Mouse (Mus musculus): Measurements from ENCODE around the gene Leprot. TPM values are rescaled to one million over a fixed set of nuclear protein-coding genes. Genes with fewer than 3 reads are reported as not detected.

The Leprot gene
- polyA plus RNA-seq, 1 experiment from 2014 or later = 84.7 TPM

DNA sequence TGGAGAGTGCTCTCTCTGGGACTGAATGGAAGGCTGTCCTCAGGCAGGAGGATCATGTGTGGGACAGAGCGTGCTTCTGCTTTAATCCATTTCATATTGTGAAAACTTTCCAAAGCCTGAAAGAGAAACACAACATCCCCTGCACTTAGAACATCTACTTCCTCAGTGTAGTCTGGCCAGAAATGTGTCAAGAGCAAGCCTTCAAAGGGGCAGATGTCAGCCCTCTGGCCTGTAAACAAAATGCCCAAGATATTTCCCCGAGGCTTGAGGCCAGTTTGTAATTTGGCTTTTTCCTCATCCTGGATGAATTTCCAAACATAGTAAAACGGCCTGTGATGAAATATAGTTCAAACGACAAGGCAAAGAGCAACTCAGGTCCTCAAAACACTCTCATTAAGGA, 28.2 kb downstream of the Leprot start:
- Histone ChIP-seq H3K27me3 (ENCODE audit: control insufficient read depth, insufficient read depth, low read length) (no peaks in the 10 kb centered on the region), H3K9ac (no peak overlapping the region), H3K9me3 (ENCODE audit: control insufficient read depth, low read length) (no peaks in the 10 kb centered on the region), H3K4me2 (replicated peaks) (no peak overlapping the region), H3K4me1 (replicated peaks; ENCODE audit: control insufficient read depth, insufficient read depth, low read length) (no peaks in the 10 kb centered on the region), H3K27ac (no peak overlapping the region), H3K4me3 (replicated peaks; ENCODE audit: low read length) (no peak overlapping the region), H3K36me3 (replicated peaks; ENCODE audit: control insufficient read depth, insufficient read depth) (no peaks in the 10 kb centered on the region)
- no peak for DNase-seq (ENCODE audit: low spot score)
- WGBS = 82% methylated on average over 4 of the region's 4 CpGs
- ATAC-seq (ENCODE audit: low FRiP score) = no peak

DNA sequence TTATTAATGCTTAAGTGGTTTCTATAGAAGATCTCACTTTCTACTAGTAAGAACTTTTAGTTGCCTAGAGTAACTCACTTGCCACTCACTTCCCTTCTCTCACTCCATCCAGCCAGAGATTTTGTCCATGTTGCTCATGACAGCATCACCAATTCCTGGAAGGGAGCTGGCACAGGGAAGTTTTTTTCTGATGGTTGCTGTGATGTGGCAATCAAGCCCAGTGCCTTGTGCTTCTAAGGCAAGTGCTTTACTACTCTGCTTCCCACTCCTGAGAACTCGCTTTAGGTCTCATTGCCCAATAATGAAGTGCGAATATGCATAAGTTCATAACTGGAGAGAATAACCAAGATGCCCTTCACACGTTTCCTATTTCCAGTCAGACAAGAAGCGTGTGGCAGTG, 35.1 kb downstream of the Leprot start:
- Histone ChIP-seq H3K4me3 (replicated peaks; ENCODE audit: low read length) (no peak overlapping the region), H3K9ac (no peak overlapping the region), H3K4me2 (replicated peaks) (no peak overlapping the region), H3K27ac (no peak overlapping the region), H3K36me3 (replicated peaks; ENCODE audit: control insufficient read depth, insufficient read depth) (no peaks in the 10 kb centered on the region), H3K4me1 (replicated peaks; ENCODE audit: control insufficient read depth, insufficient read depth, low read length) (no peaks in the 10 kb centered on the region), H3K9me3 (ENCODE audit: control insufficient read depth, low read length) (no peaks in the 10 kb centered on the region), H3K27me3 (ENCODE audit: control insufficient read depth, insufficient read depth, low read length) (no peaks in the 10 kb centered on the region)
- DNase-seq (ENCODE audit: low spot score) (no peak), ATAC-seq (ENCODE audit: low FRiP score) (no peak)
- 94% methylated on average over 4 of the region's 4 CpGs for WGBS

DNA sequence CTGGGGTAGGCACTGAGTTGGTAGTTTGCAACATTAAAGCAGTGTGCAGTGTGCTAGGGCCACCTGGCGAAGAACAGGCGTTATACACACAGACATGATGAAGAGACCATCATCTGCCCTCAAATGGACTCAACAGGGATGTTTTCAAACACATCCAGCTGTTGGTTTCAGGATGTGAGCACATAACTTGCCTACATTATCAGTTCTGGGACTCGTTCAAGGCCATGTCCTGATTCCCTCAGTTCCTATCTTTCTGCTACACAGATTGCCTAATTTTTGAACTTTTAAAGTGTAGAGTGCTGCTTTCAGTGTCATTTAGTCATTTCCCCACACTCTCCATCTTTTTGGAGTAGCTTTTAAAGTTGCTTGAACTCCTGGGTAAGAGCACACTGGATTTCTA, 35.6 kb downstream of the Leprot start:
- Histone ChIP-seq H3K36me3 (replicated peaks; ENCODE audit: control insufficient read depth, insufficient read depth) (no peaks in the 10 kb centered on the region), H3K4me1 (replicated peaks; ENCODE audit: control insufficient read depth, insufficient read depth, low read length) (no peaks in the 10 kb centered on the region), H3K27ac (no peak overlapping the region), H3K9me3 (ENCODE audit: control insufficient read depth, low read length) (no peaks in the 10 kb centered on the region), H3K27me3 (ENCODE audit: control insufficient read depth, insufficient read depth, low read length) (no peaks in the 10 kb centered on the region), H3K9ac (no peak overlapping the region), H3K4me3 (replicated peaks; ENCODE audit: low read length) (no peak overlapping the region), H3K4me2 (replicated peaks) (no peak overlapping the region)
- DNase-seq (ENCODE audit: low spot score) = no peak
- 93% methylated on average over 3 of the region's 3 CpGs for WGBS
- ATAC-seq (ENCODE audit: low FRiP score) = no peak

DNA sequence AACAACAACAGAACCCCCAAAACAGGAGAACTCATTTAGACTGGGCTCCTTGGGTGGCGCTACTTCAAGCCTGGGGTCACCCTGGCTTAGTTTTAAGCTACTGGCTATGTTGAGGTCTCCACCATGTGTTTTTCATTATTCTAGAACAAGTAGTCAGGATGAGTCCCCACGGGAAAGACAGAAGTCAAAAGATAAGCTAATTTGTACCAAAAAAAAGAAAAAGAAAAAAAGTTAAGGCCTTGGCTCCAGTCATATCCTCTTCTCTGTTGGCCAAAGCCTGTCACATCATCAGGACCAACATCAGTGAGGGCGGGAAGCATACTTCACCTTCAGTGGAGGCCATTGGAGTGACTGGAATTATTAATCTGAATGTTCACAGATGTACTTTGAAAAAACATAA, 37.3 kb downstream of the Leprot start:
- no peaks in the 10 kb centered on the region for H3K27me3 ChIP-seq (ENCODE audit: control insufficient read depth, insufficient read depth, low read length)
- no peaks in the 10 kb centered on the region for H3K4me1 ChIP-seq (replicated peaks; ENCODE audit: control insufficient read depth, insufficient read depth, low read length)
- H3K4me3 ChIP-seq (replicated peaks; ENCODE audit: low read length) = no peak overlapping the region
- no peaks in the 10 kb centered on the region for H3K9me3 ChIP-seq (ENCODE audit: control insufficient read depth, low read length)
- DNase-seq (ENCODE audit: low spot score) (no peak), ATAC-seq (ENCODE audit: low FRiP score) (no peak)
- WGBS = 86% methylated on average over 3 of the region's 3 CpGs
- H3K27ac ChIP-seq = no peak overlapping the region
- H3K36me3 ChIP-seq (replicated peaks; ENCODE audit: control insufficient read depth, insufficient read depth) = no peaks in the 10 kb centered on the region
- no peak overlapping the region for H3K4me2 ChIP-seq (replicated peaks)
- no peak overlapping the region for H3K9ac ChIP-seq

DNA sequence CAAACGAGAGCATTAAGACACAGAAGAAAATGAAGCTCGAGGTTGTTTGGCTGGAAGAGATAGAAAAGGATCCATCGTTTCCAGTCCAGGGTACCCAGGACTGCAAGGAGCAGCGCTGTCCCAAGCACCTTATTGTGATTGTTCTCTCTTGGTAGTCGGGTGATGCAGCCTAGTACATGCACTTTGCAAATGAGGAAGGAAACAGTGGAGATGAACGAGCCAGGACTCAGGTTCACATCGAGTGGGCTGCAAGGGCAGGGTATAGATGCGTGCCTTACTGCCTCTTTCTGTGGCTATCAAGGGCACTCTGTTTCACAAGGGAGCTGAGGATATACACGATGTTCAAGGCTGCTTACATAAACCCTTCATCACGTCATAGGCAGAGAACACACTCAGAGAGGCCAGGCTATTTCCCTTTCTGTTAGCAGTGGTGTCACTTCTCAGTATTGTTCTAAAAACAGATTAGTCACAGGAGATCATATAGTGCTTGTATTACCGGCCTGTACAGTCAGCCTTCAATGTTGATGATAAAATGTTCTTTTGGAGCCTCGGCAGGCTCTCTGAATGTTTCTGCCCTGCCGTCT, 38.8 kb downstream of the Leprot start:
- Histone ChIP-seq H3K9me3 (ENCODE audit: control insufficient read depth, low read length) (no peaks in the 10 kb centered on the region), H3K36me3 (replicated peaks; ENCODE audit: control insufficient read depth, insufficient read depth) (no peaks in the 10 kb centered on the region), H3K27ac (no peak overlapping the region), H3K4me1 (replicated peaks; ENCODE audit: control insufficient read depth, insufficient read depth, low read length) (no peaks in the 10 kb centered on the region), H3K9ac (no peak overlapping the region), H3K27me3 (ENCODE audit: control insufficient read depth, insufficient read depth, low read length) (no peaks in the 10 kb centered on the region), H3K4me2 (replicated peaks) (no peak overlapping the region), H3K4me3 (replicated peaks; ENCODE audit: low read length) (no peak overlapping the region)
- no peak for DNase-seq (ENCODE audit: low spot score)
- ATAC-seq (ENCODE audit: low FRiP score) = no peak
- WGBS = 83% methylated on average over 13 of the region's 13 CpGs

DNA sequence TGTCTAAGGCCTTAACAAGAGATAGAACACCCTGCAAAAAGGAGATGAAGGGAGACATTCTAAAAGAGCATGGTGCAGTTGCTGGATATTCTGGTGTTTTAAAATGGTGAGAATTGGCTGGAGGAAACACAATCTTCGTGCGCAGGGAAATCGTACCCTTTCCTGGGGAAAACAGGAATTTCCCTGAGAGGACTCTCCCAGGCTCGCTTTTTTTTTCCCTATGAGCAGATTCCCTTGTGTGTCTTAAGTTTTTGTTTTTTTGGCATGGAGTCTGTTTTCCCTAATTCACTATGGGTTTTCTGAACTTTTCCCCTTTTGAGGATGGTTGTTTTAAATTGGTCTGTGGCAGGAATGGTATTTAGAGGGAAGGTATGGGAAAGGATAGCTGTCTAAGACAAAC, 41.7 kb downstream of the Leprot start:
- WGBS = 94% methylated on average over 4 of the region's 4 CpGs
- ATAC-seq (ENCODE audit: low FRiP score) = no peak
- no peak overlapping the region for H3K4me3 ChIP-seq (replicated peaks; ENCODE audit: low read length)

DNA sequence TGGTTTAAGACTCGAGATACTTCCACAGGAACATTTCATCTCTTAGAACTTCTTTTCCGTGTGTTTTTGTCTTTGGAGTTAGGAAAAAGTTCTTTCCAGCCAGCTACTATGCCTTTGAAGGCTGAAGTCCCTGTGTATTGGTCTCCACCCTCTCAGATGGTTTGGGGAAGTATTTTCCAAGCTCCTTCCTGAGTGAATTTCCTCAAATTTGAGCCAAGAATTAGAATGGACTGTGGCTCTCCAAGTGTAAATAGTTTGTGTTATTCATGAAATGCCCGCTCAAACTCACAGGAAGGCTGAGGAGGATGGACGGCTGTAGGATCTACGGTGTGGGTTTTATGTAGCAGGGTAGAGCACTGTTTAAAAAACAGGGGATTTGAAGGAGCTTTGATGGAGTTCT, 42.1 kb downstream of the Leprot start:
- Histone ChIP-seq H3K4me3 (replicated peaks; ENCODE audit: low read length) (no peak overlapping the region), H3K27me3 (ENCODE audit: control insufficient read depth, insufficient read depth, low read length) (no peaks in the 10 kb centered on the region), H3K4me2 (replicated peaks) (no peak overlapping the region), H3K4me1 (replicated peaks; ENCODE audit: control insufficient read depth, insufficient read depth, low read length) (no peaks in the 10 kb centered on the region), H3K9ac (no peak overlapping the region), H3K9me3 (ENCODE audit: control insufficient read depth, low read length) (no peaks in the 10 kb centered on the region), H3K36me3 (replicated peaks; ENCODE audit: control insufficient read depth, insufficient read depth) (no peaks in the 10 kb centered on the region), H3K27ac (no peak overlapping the region)
- WGBS = 87% methylated on average over 5 of the region's 5 CpGs
- ATAC-seq (ENCODE audit: low FRiP score) (no peak), DNase-seq (ENCODE audit: low spot score) (no peak)

More for the DNA sequence above, 41.7 kb downstream of the Leprot start:
- Histone ChIP-seq H3K9me3 (ENCODE audit: control insufficient read depth, low read length) (no peaks in the 10 kb centered on the region), H3K36me3 (replicated peaks; ENCODE audit: control insufficient read depth, insufficient read depth) (no peaks in the 10 kb centered on the region), H3K27me3 (ENCODE audit: control insufficient read depth, insufficient read depth, low read length) (no peaks in the 10 kb centered on the region), H3K27ac (no peak overlapping the region), H3K9ac (no peak overlapping the region), H3K4me2 (replicated peaks) (no peak overlapping the region), H3K4me1 (replicated peaks; ENCODE audit: control insufficient read depth, insufficient read depth, low read length) (no peaks in the 10 kb centered on the region)
- DNase-seq (ENCODE audit: low spot score) = no peak

DNA sequence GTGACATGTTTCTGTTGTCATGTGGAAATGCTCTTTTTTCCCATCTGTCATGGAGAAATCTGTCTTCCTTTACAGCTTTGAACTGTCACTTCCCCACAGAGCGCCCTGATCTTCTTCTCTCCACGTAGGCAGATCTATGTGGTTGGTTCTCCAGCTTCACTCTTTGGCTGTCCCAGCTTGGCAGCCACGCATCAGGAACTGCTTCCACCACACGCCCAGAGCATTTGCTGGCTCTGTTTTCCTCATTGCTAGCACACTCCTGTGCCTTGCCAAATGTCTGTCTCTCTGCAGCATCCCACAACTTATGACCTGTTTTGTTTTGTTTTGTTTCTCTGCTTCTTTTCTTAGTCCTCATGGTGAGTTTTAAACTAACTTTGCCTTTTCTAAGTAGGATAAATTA, 45.4 kb downstream of the Leprot start:
- 77% methylated on average over 4 of the region's 4 CpGs for WGBS
- Histone ChIP-seq H3K4me3 (replicated peaks; ENCODE audit: low read length) (no peak overlapping the region), H3K36me3 (replicated peaks; ENCODE audit: control insufficient read depth, insufficient read depth) (no peaks in the 10 kb centered on the region), H3K4me1 (replicated peaks; ENCODE audit: control insufficient read depth, insufficient read depth, low read length) (no peaks in the 10 kb centered on the region), H3K9ac (no peak overlapping the region), H3K4me2 (replicated peaks) (no peak overlapping the region), H3K9me3 (ENCODE audit: control insufficient read depth, low read length) (no peaks in the 10 kb centered on the region), H3K27me3 (ENCODE audit: control insufficient read depth, insufficient read depth, low read length) (no peaks in the 10 kb centered on the region), H3K27ac (no peak overlapping the region)
- no peak for DNase-seq (ENCODE audit: low spot score)
- no peak for ATAC-seq (ENCODE audit: low FRiP score)

DNA sequence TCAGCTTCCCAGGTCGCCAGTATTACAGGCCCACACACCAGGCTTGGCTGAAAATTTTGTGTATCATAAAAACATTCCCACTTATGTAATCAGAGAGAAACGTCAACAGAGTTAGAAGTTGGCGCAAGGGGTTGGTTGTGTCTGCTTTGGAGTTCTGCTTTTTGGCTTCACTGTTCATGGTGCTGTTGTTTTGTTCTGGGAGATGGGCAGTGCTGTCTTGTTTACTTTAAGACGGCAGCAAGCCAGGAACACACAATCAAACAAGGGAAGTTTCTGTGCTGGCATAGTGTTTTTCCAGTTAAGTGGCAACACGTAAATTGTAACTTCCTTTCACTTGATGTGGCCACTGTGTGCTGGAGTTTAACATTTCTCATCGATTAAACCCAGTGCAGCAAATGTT, 47.0 kb downstream of the Leprot start:
- no peak overlapping the region for H3K4me2 ChIP-seq (replicated peaks)
- WGBS = 76% methylated on average over 6 of the region's 6 CpGs
- no peak for DNase-seq (ENCODE audit: low spot score)
- H3K36me3 ChIP-seq (replicated peaks; ENCODE audit: control insufficient read depth, insufficient read depth) = no peaks in the 10 kb centered on the region
- no peaks in the 10 kb centered on the region for H3K4me1 ChIP-seq (replicated peaks; ENCODE audit: control insufficient read depth, insufficient read depth, low read length)
- H3K27ac ChIP-seq = no peak overlapping the region
- no peaks in the 10 kb centered on the region for H3K9me3 ChIP-seq (ENCODE audit: control insufficient read depth, low read length)
- no peak overlapping the region for H3K9ac ChIP-seq
- no peak for ATAC-seq (ENCODE audit: low FRiP score)
- no peak overlapping the region for H3K4me3 ChIP-seq (replicated peaks; ENCODE audit: low read length)
- H3K27me3 ChIP-seq (ENCODE audit: control insufficient read depth, insufficient read depth, low read length) = no peaks in the 10 kb centered on the region

DNA sequence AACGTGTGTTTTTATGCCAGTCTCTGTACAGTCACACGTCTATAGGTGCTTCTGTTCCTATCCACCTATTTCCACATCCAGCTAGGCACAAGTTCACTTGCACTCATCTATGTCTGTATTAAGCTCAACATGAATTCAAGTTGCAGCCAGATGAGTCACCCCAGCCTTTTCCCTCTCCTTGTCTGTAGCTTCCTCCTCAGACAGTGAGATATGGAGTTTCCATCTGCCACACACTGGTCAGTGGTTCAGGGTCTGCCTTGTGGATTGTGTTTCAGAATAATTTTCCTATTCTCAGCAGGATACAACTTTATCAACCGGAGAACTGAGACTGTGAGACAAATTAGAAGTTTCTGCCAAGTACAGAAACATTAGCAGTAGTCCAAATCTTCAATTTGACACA, 49.7 kb downstream of the Leprot start:
- no peaks in the 10 kb centered on the region for H3K9me3 ChIP-seq (ENCODE audit: control insufficient read depth, low read length)
- no peak overlapping the region for H3K4me3 ChIP-seq (replicated peaks; ENCODE audit: low read length)
- 86% methylated on average over 3 of the region's 3 CpGs for WGBS
- H3K9ac ChIP-seq = no peak overlapping the region
- no peaks in the 10 kb centered on the region for H3K4me1 ChIP-seq (replicated peaks; ENCODE audit: control insufficient read depth, insufficient read depth, low read length)
- no peak overlapping the region for H3K4me2 ChIP-seq (replicated peaks)
- no peak overlapping the region for H3K27ac ChIP-seq
- DNase-seq (ENCODE audit: low spot score) (no peak), ATAC-seq (ENCODE audit: low FRiP score) (no peak)
- H3K36me3 ChIP-seq (replicated peaks; ENCODE audit: control insufficient read depth, insufficient read depth) = no peaks in the 10 kb centered on the region
- H3K27me3 ChIP-seq (ENCODE audit: control insufficient read depth, insufficient read depth, low read length) = no peaks in the 10 kb centered on the region
